Mouse (Mus musculus) WW6 (cell line): ENCODE data around the gene Gm21190.
"Not testable (repeated sequence)": the region's sequence is repeated elsewhere in the genome, so short reads cannot be mapped to it uniquely, and the experiment has no call there.

Experiments
- DNase-seq: peaks from one replicate; pipeline ENCODE4 v3.0.0-alpha.2; 2013; ENCODE audit warnings: low read depth, low spot score

Gm21190 gene

DNA sequence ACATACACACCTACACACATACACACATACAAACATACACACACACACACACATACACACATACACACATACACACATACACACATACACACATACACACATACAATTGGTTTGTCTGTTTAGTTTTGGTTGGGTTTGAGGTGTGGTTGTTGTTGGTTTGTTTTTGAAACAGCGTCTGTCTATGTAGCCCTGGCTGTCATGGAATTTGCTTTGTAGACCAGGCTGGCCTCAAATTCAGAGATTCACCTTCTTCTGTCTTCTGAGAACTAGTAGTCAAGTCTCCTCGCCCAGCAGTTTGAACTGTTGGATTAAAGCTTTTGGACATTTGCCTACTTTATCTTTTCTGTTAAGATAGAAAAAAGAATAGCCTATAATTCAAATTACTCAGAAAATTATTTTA is 38.1 kb downstream of the Gm21190 start:
- not testable (repeated sequence) for DNase-seq

DNA sequence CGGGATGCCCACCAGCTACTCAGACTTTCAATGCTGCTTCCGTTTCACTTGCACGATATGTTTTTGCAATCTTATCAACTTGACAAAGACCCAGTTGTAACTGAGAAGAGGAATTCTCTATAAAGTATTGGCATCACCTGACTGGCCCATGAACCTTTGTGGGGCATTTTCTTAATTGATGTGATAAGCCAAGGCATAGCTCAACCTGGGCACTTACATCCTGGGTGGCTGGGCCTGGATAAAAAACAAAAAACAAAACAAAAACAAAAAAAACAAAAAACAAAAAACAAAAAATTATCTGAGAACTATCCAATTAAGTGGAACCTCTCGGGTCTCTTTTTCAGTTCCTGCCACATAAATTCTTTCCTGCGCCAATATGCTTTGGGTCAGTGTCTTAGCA is 40.3 kb downstream of the Gm21190 start:
- no peak for DNase-seq

DNA sequence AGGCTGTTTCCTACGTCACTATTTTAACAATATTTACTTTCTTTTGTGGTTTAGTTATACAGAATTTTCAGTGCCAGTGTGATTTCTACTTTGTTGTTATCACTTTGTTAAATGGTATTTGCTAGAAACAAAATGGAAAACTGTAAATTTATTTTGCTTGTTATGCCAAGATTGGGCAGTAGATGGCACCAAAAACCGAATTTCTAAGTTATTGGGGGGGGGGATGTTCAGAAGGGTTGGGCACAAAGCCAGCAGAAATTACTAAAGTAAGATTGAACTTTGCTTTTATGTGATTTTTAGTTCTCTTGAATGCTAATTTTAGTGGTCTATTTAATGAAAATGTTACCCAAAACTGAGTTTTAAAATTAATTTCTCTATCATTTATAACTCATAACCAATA is 44.4 kb downstream of the Gm21190 start:
- DNase-seq: not testable (repeated sequence)

DNA sequence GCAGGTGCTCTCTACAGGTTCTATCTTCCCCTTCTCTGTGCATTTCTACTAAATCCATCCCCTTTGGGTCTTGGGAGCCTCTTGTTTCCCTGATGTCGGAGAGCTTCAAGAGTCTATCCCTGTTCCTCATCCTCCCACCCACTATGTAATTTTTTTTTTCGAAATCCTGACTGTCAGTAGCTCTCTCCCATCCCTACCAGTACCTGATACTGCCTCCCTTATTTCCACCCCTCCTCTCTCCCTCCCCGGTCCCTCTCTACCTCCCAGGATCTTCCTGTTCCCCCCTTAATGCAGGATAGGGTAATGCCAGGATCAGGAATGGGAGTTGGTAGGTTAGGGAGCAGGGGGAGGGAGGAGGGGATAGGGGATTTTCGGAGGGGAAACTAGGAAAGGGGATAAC is 45.4 kb downstream of the Gm21190 start:
- DNase-seq: not testable (repeated sequence)

DNA sequence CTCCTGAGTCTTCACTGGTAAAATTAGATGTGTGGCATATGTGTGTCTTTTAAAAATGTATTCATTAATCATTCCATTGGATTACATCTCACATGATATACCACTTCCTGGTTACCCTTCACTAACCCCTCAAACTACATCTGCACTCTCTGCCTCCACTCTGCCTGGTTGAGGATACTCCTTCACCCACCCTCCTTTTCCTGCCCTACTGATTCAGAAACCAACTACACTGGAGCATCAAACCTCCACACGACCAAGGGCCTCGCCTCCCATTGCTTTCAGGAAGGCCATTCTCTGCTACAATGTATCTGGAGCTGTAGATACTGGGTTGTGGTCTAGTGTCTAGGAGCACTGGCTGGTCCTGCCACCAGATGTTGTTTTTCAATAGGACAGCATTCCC is 46.2 kb downstream of the Gm21190 start:
- DNase-seq: not testable (repeated sequence)

DNA sequence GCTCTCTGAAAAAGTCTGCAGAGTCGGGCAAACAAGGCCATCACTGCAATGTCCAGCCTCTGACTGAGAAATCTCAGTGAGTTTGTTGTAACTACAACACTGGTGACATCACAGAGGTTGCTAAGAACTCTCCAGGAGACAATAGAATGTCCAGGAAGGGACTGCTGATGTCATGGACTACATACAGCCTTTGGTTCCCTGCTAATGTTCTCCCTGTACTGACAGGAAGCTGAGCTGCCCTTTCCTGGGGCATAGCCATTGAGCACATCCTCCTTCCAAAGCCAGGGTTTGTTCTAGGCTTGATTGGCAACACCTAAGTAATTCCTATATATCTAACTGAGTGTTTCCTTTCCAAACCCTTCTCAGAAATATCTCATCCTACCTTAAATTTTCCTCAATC is 52.6 kb downstream of the Gm21190 start, which contains the start of gene Gm21149:
Gene Gm21149 (minus strand): TSS at position 101 of the 400 bp plus-strand sequence.
- DNase-seq: not testable (repeated sequence)
